Mouse (Mus musculus): ENCODE results near the gene Lrrc8d.

DNA sequence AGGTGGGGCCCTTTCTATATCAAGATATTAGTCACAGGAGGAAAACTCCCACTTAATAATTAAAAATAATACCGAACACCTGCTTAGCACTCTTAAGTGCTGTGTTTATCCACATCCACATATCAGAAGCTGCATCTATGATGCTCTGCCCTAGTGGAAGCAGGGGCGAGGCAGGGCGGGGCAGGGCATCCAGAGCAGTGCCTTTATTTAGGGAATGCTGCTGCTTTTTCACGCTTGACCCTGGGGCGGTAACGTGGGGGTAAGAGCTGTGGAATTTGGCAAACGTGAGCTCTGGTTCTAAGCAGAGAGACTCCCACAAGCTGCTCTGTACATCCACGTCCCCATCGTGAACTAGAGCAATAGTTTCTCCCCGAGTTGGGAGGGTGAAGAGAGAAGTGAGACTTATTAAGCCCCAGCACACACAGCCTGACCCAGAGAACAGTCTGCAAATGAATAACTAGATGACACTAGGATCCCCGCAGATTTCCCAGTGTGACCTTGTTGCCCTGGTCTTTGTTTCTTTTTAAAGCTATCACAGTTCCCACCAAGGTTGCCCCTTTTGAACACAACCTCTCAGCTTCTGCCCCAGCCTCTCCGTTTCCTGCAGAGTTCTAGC lies 77.3 kb downstream of the Lrrc8d start:
- TF ChIP-seq CTCF (IDR thresholded peaks at IDR 0.05; ENCODE audit: low read depth) (no peak), EP300 (IDR thresholded peaks at IDR 0.05; ENCODE audit: low read depth) (no peak)

Data from heart, postnatal 0 days (tissue).